Mouse (Mus musculus) midbrain, embryonic 10.5 days (tissue): ENCODE results near the gene Lipc. TPM values are rescaled to one million over a fixed set of nuclear protein-coding genes. Genes with fewer than 3 reads are reported as not detected.
A peak's percentile ranks its signal among the peaks of the same experiment; 100 is the strongest.

Experiments
- DNase-seq: peaks from one replicate; pipeline ENCODE4 v3.0.0-alpha.2; 2017; ENCODE audit warnings: low spot score
- H3K27ac ChIP-seq: fragments of 300-500 bp; sonication (generic); replicated peaks from 2 replicates; pipeline ENCODE4 v1.5.1; 2016; ENCODE audit warnings: mild to moderate bottlenecking
- H3K27me3 ChIP-seq: fragments of 300-500 bp; sonication (generic); 2 replicates; pipeline ENCODE4 v1.6.1; 2016; ENCODE audit warnings: low read depth, mild to moderate bottlenecking; ENCODE audit not compliant: poor library complexity, severe bottlenecking
- H3K36me3 ChIP-seq: fragments of 300-500 bp; sonication (generic); 2 replicates; pipeline ENCODE4 v1.6.1; 2016; ENCODE audit warnings: mild to moderate bottlenecking, moderate library complexity
- H3K4me1 ChIP-seq: fragments of 300-500 bp; sonication (generic); 2 replicates; pipeline ENCODE4 v1.6.1; 2016
- H3K4me3 ChIP-seq: fragments of 300-500 bp; sonication (generic); 2 replicates; pipeline ENCODE4 v1.5.1; 2016; ENCODE audit warnings: mild to moderate bottlenecking, moderate library complexity
- H3K9me3 ChIP-seq: fragments of 300-500 bp; sonication (generic); replicated peaks from 2 replicates; pipeline ENCODE4 v1.6.1; 2016; ENCODE audit warnings: mild to moderate bottlenecking
- WGBS: fragments of 180-500 bp; shearing (Covaris S2); methylation state at CpG from one replicate; pipeline ENCODE4 v1.1.7; 2016; 5-methylcytosine and 5-hydroxymethylcytosine counted together
- polyA plus RNA-seq: library from polyadenylated mRNA; unstranded; fragments of >200 nt; fragmentation: Nextera tagmentation; extraction: Ambion mirVana; gene quantifications from 2 replicates; pipeline ENCODE4 v1.2.1, GENCODE M21; 2016

The Lipc gene
- polyA plus RNA-seq, 1 experiment from 2014 or later: not detected

DNA sequence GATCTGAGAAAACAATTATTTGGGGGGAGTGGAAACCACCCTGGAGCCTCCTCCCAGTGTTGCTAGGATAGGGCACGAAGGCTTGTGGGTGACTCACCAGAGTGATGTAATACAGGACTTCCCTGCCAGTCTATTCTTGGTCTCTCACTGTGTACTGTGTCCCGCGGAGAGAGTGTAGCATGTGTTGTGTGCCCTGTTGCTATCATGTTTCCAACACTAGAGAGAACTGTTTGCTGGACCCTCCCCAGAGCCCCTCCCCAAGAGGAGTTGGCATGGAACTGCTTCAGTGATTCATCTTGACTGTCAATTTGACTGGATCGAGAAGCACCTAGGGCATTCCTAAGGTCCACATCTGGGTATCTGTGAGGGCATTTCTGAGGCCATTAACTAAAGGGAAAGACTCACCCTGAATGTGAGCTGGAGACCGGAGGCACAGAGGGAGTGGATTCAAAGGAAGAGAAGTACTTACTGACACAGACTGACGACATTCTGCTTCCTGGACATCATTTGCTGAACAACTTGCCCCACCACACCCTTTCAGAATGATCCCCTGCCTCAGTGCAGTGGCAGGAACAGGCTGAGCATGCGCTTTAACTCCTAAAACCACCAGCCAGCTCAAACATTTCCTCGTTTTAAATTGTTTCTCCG, 9.2 kb downstream of the Lipc start:
- no peak overlapping the region for H3K27ac ChIP-seq
- no peaks in the 10 kb centered on the region for H3K27me3 ChIP-seq
- DNase-seq: no peak
- H3K4me3 ChIP-seq: no peak overlapping the region
- H3K36me3 ChIP-seq: no peaks in the 10 kb centered on the region
- H3K9me3 ChIP-seq: no peaks in the 10 kb centered on the region
- WGBS: 85% methylated on average over 9 of the region's 9 CpGs
- H3K4me1 ChIP-seq: peaks cover 13% of the 10 kb centered on the region

DNA sequence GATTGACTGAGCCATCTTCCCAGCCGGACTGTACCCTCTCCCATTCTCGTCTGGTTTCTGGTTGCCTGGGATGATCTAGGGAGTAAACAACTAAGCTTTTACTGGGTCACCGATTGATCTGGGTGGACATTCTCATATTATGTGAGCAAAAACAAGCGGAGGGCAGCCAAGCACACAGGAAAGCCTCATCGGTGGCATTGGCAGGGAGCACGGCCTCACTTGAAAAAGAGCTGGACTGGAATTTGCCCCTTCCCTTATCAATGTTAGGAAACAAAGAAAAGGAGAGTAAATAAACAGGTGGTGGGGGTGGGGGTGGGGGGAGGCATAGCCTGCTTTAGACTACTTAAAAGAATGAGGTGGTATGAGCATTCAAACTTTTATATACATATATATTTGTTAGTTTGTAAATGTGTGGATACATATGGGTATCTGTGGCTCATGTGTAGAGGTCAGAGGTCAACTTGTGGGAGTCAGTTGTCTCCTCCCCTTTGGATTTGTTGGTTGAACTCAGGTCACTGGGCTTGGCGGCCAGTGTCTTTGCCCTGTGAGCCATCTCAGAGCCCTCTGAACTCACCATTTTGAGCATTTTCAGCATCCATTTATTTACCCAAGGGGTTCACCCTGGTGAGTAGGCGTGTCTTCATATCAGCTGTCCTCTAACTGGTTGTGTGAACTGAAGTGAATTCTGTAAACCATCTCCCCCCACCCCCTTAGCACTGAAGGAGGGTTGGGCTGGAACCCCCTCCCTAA, 12.1 kb downstream of the Lipc start:
- Histone ChIP-seq H3K27ac (no peak overlapping the region), H3K4me3 (no peak overlapping the region), H3K9me3 (no peaks in the 10 kb centered on the region), H3K36me3 (no peaks in the 10 kb centered on the region), H3K4me1 (peaks cover 13% of the 10 kb centered on the region), H3K27me3 (no peaks in the 10 kb centered on the region)
- WGBS: 73% methylated on average over 8 of the region's 8 CpGs
- no peak for DNase-seq

DNA sequence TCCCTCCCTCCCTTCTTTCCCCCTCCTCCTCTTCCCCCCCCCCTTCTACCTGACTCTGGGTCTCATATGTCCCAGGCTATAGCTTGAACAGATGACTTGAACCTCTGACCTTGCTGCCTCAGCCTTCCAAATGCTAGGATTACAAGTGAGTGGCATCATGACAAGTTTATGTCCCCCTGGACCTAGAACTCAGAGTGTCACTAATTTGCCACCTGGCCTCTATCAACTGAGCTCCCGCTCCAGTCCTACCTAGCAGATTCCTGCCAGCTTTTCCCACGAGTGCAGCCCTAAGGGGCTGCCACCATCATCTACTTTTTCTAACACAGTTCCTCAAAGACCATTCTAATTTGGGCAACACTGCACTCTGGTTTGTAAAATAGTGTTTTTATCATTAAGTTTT, 13.2 kb downstream of the Lipc start:
- Histone ChIP-seq H3K9me3 (no peaks in the 10 kb centered on the region), H3K4me1 (peaks cover 13% of the 10 kb centered on the region), H3K4me3 (no peak overlapping the region), H3K27me3 (no peaks in the 10 kb centered on the region), H3K27ac (no peak overlapping the region), H3K36me3 (no peaks in the 10 kb centered on the region)
- WGBS: 80% methylated on average over 2 of the region's 2 CpGs
- DNase-seq: no peak

DNA sequence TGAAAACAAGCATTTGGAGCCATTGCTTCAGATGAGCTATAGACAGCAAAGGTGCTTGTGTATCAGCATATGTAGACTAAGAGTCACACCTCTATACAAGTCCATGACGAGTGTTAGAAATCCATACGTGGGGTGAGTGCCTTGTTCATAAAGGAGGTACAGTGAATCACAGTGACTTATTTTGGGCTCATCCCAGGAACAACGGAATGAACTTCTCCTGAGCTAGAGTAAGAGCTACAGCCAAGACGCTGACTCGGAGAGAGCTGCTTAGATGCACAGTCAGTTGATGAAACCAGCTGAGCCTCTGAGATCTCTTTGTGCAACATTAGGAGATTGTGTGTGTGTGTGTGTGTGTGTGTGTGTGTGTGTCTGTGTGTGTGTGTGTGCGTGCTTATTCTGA, 13.9 kb downstream of the Lipc start:
- 90% methylated on average over 6 of the region's 6 CpGs for WGBS
- H3K4me1 ChIP-seq: peaks cover 13% of the 10 kb centered on the region
- no peaks in the 10 kb centered on the region for H3K27me3 ChIP-seq
- DNase-seq: no peak
- H3K36me3 ChIP-seq: no peaks in the 10 kb centered on the region
- H3K4me3 ChIP-seq: no peak overlapping the region
- no peaks in the 10 kb centered on the region for H3K9me3 ChIP-seq
- H3K27ac ChIP-seq: no peak overlapping the region

DNA sequence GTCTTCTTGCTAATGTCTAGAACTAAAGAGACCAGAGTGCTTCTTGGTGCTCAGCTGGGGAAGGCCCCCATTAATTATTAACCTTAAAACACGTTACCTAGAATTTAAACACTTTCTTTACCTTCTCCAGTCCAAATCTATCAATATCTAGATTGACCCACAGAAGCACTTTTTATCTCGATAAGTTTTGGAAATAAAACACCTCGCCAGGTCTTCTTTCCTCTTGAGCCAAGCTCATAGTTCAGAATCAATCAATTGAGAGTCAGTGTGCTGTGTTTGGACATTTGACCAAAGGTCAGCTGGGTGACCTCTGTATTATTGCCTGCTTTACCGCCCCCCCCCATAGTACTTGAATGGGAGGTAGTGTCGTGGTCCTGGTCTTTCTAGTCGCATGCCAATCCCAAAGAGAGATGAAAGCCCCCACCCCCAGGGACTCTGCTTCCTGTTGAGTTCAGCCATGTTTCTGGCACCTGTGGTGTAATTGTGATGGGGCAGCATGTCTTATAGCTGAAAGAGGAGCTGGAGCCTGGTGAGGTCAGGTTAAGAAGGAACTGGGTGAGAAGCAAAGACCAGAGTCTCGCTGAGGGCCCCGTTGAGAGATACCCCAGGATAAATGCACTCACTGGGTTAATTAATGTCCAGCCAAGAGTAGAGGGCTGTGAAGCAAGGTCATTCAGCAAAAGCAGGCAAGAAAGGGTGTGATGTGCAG, 17.3 kb downstream of the Lipc start:
- no peak for DNase-seq
- Histone ChIP-seq H3K27ac (no peak overlapping the region), H3K4me3 (no peak overlapping the region), H3K36me3 (no peaks in the 10 kb centered on the region), H3K4me1 (peaks cover 3% of the 10 kb centered on the region), H3K9me3 (no peaks in the 10 kb centered on the region), H3K27me3 (no peaks in the 10 kb centered on the region)
- 68% methylated on average over 8 of the region's 8 CpGs for WGBS

DNA sequence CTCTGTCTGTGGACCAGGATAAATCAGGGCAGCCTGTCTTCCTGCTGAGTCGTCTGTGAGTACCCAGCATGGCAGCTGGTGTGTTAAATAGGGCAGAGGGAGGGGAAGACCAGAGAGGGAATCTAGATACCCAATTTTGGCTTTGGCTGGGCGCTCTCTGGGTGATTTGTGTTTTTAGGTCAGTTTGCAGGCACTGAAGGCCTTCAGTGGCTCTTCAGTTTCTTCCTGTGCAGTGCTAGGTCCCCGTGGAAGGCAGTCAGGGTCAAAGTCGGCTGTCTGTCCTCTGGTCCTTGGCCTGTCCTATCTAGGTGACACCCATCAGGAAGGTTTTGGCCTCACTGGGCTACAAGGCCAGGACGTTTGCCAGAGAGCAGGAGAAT, 21.4 kb downstream of the Lipc start:
- WGBS: 72% methylated on average over 5 of the region's 5 CpGs
- DNase-seq: no peak
- H3K4me3 ChIP-seq: no peak overlapping the region

DNA sequence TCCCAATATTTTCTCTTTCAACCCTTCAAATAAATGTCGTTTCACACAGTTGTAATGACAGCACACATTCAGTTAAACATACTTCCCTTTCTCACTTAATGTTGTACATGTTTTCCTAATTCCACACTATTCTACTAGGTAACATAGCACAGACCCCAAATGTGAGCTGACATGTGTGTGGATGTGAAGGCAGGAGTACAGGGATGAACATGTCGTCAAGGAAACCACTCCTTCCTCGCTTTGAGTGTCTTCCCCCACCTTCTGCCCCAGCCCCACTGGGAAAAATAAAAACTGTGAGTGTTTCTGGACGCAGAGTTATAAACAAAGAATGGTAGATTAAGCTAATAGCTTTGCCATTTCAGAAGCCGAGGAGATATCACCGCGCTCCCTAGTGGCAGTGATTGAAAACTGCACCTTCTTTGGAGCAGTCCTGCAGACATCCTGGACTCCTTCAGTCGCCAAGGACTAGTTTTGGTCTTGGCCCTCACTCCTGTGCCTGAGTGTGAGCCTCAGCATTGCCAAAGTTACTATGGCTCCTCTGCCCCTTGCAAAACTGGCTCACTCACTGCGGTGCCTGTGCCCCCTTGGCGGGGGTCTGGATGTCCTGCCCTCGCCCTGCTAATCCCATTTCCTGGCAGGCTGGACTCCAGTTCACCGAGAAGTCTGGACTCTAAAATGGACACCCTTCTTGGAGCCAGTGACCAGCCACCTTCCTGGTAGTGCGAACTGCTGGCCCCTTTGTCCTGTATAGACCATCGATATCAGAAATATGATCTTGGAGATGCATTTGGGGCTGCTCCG, 22.0 kb downstream of the Lipc start:
- no peak overlapping the region for H3K4me3 ChIP-seq
- 57% methylated on average over 15 of the region's 15 CpGs for WGBS
- H3K9me3 ChIP-seq: no peaks in the 10 kb centered on the region
- H3K27ac ChIP-seq: no peak overlapping the region
- DNase-seq: peak; percentile 41
- no peaks in the 10 kb centered on the region for H3K36me3 ChIP-seq
- H3K4me1 ChIP-seq: peaks cover 3% of the 10 kb centered on the region; the same call in 1 of the 2 replicates
- no peaks in the 10 kb centered on the region for H3K27me3 ChIP-seq

More for the DNA sequence above, 21.4 kb downstream of the Lipc start:
- Histone ChIP-seq H3K27me3 (no peaks in the 10 kb centered on the region), H3K27ac (no peak overlapping the region), H3K36me3 (no peaks in the 10 kb centered on the region), H3K9me3 (no peaks in the 10 kb centered on the region), H3K4me1 (peaks cover 3% of the 10 kb centered on the region; the same call in 1 of the 2 replicates)

DNA sequence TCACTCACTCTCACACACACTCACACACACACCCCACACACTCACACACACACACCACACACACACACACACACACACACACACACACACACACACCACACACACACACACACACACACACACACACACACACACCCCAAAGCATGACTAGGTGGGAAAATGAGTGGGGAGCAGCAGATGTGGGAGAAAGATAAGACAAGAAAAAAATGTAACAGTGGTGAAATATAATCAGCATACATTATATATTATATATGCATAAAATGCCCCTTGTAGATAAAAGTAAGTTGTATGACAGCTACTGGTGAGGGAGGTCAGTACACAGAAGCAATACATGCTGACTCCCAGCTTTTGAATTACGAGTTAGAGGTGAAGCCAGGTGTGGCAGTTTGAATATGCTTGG, 23.6 kb downstream of the Lipc start:
- WGBS: 91% methylated on average over 1 of the region's 1 CpGs
- H3K4me1 ChIP-seq: peaks cover 3% of the 10 kb centered on the region; the same call in 1 of the 2 replicates
- H3K27ac ChIP-seq: no peak overlapping the region
- no peaks in the 10 kb centered on the region; the same call in 1 of the 2 replicates for H3K9me3 ChIP-seq
- H3K4me3 ChIP-seq: no peak overlapping the region
- H3K27me3 ChIP-seq: no peaks in the 10 kb centered on the region
- no peaks in the 10 kb centered on the region for H3K36me3 ChIP-seq
- DNase-seq: no peak

DNA sequence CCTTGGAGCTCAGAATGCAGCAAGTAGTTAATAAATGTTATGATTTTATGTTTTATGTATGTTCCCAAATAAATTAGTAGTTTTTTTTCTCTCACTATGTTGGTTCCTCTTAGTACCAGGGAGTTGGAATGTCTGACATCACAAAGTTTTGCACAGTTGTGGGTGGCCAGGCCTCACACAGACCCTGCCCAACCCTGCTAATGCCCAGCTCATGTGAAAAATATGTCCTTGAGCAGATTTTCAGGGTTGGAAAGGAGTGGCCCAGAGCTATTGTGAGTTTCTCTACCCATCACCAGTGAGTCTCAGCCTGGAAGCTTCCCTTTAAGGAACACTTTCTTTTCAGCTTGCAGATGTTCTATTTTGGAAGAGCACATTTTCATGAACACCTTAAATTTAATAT, 24.3 kb downstream of the Lipc start:
- no peak for DNase-seq
- peaks cover 3% of the 10 kb centered on the region; the same call in 1 of the 2 replicates for H3K4me1 ChIP-seq
- H3K27me3 ChIP-seq: no peaks in the 10 kb centered on the region
- H3K36me3 ChIP-seq: no peaks in the 10 kb centered on the region
- H3K27ac ChIP-seq: no peak overlapping the region
- no peaks in the 10 kb centered on the region; the same call in 1 of the 2 replicates for H3K9me3 ChIP-seq
- no peak overlapping the region for H3K4me3 ChIP-seq

DNA sequence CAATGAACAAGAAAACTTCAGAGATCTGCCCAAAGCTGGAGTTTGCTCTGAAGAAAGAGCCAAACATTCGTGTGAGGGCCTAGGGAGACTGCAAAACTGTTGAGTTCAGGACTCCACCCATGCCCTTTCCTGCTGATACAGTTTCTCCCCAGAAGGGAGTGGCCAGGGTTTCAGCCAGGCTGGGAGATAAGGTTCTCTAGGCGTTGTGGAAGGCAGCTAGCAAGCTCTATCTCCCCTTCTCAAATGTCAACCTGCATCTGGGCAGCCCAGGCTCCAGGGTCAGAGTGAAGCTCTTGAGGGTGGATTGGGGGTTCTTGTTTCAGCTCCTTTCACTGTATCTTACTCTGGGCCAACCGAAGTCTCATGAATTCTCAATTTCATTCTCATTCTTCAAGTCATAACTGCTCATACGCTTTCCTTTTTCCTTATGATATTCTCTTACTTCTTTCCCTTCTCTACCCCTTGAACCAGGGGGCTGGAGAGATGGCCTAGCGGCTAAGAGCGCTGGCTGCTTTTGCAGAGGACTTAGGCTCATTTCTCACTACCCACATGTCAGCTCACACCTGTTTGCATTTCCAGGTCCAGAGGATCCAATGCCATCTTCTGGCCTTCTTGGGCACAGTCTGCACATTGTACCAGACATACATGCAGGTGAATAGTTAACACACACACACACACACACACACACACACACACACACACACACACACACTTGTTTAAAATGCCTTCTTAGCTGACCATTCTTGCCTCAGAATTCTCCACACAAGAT, 25.0 kb downstream of the Lipc start:
- no peak for DNase-seq
- Histone ChIP-seq H3K36me3 (no peaks in the 10 kb centered on the region), H3K4me3 (no peak overlapping the region), H3K4me1 (peaks cover 3% of the 10 kb centered on the region; the same call in 1 of the 2 replicates), H3K27ac (0 out of 2 replicates have a peak overlapping the region, but pooled peaks have one; percentile 23), H3K9me3 (no peaks in the 10 kb centered on the region; the same call in 1 of the 2 replicates), H3K27me3 (no peaks in the 10 kb centered on the region)
- WGBS: 80% methylated on average over 6 of the region's 6 CpGs

DNA sequence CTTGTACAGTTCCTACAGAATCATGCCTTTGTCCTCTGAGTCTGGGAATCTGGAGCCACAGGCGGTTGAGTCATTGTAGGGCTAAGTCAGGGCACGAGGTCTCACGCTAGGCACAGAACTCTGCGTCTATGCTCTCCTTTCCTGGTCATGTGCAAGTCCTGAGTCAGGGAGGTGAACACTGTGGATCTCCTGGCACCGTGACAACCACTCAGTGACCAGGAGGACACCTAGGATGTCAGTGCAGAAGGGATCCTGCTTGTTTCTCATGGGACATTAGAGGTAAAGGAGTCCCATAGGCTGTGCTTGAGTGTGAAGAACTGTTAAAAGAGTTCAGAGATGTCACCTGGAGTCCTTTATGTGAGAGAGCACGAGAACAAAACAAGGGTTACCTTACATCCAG, 26.8 kb downstream of the Lipc start:
- Histone ChIP-seq H3K4me3 (no peak overlapping the region), H3K9me3 (no peaks in the 10 kb centered on the region; the same call in 1 of the 2 replicates), H3K27ac (no peak overlapping the region), H3K4me1 (peaks cover 2% of the 10 kb centered on the region; the same call in 1 of the 2 replicates), H3K36me3 (no peaks in the 10 kb centered on the region), H3K27me3 (no peaks in the 10 kb centered on the region)
- 88% methylated on average over 6 of the region's 6 CpGs for WGBS
- DNase-seq: no peak

DNA sequence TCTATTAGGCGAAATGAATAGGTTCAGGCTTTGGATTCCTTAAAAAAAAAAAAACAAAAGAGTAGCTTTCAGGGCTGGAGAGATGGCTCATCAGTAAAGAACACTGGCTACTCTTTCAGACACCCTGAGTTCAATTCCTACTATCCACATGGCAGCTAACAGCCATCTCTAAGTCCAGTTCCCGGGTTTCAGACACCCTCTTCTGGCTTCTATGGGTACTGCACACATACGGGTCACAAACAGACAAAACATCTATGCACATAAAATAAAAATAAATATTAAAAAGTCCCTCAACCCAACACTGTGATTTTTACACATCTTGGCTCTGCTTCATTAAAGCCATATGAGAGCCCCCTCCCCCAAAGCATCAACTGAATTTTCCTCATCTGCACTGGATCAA, 27.3 kb downstream of the Lipc start:
- Histone ChIP-seq H3K27ac (no peak overlapping the region), H3K4me1 (no peaks in the 10 kb centered on the region), H3K27me3 (no peaks in the 10 kb centered on the region), H3K9me3 (no peaks in the 10 kb centered on the region; the same call in 1 of the 2 replicates), H3K36me3 (no peaks in the 10 kb centered on the region), H3K4me3 (no peak overlapping the region)
- WGBS: 87% methylated on average over 3 of the region's 3 CpGs
- DNase-seq: no peak
